Mouse (Mus musculus) thymus, postnatal 10 days (tissue): Measurements from ENCODE around the gene Dnah2.
"Not testable (repeated sequence)": the region's sequence is repeated elsewhere in the genome, so short reads cannot be mapped to it uniquely, and the experiment has no call there.

Experiments used
- DNase-seq, 2 experiments: peaks; one replicate each; pipeline ENCODE4 v3.0.0; 2021; ENCODE audit warnings: low spot score in 2 of 2

Gene Dnah2

DNA sequence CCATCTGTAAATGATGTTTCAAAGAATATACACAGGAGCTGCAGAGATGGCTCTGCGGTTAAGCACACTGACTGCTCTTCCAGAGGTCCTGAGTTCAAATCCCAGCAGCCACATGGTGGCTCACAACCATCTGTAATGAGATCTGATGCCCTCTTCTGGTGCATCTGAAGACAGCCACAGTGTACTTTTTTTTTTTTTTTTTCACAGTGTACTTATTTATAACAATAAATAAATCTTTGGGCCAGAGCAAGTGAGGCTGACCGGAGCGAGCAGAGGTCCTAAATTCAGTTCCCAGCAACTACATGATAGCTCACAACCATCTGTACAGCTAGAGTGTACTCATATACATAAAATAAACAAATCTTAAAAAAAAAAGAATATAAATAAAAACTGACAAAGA, 18.6 kb downstream of the Dnah2 start:
- DNase-seq: not testable (repeated sequence)

DNA sequence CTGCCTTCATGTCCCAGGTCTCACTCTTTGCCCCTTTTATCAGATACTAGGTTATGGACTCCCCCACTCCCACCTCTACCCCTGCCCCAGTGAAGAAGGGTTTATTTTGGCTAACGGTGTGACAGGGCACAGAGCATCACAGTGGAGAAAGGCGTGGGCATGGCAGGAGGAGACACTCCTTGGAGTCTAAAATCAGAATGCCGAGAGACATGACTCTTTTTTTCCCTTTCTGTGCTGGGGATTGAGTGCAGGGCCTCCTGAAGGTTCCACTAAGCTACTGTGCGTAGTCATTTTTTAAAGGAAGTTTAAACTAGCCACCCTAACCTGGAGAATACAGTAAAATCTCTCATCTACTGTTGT, 20.9 kb downstream of the Dnah2 start:
- DNase-seq: no peak

DNA sequence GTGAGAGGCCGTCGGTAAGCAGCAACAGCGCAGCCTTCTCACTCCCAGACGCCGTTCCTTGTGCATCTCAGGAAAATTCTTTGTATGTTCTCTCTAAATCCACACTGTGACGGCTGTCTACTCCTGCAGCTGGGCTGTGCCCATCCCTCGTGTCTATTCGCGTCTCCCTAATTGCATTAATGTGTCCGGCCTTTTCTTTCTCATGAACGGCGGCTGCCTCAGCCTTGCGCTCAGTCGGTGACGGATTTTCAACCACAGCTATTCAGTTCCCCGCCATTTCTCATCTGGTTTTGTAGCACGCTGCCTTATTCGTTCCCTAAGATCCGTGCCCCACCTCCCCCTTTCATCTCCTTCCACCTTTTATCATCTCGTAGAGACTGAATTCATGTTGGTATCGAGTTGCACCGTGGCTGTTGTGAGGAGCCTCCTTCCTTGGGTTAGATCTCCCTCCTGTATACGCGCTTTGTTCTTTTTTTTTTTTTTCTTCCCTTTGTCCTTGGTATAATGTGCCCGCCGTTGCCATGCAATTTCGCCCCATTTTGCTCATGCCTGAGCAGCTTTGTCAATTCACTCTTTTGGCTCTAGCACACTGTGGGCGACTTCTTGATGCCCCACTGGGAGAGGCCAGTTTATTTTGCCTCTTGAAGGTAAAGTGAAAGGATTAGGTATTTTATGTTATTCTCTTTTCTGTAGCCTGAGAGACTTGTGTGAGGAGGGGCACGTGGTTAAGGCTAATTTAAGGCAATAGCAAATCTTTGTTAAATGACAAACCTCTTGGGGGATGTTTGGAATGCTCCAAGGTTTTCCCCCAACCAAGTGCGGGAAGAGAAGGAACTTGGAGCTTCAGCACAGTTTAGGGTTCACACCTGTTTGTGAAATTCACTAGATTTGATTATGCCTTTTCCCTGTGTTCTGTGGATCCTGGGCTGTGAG, 21.5 kb downstream of the Dnah2 start:
- no peak for DNase-seq

DNA sequence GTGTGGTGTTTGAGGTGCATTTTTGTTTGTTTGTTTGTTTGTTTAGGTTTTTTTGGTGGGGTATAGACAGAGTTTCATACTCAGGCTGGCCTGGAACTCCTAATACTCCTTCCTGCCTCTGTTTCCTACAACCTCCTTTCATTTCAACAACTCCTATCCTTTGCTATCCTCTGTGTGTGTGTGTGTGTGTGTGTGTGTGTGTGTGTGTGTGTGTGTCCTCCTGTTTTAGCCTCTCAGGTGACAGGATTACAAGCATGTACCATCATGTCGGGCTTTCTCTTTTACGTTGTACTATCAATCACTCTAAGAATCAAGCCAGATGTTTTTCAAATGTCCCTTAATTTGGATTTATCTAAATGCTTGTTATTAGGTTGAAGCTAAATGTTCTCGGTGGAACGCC, 22.3 kb downstream of the Dnah2 start:
- no peak for DNase-seq

DNA sequence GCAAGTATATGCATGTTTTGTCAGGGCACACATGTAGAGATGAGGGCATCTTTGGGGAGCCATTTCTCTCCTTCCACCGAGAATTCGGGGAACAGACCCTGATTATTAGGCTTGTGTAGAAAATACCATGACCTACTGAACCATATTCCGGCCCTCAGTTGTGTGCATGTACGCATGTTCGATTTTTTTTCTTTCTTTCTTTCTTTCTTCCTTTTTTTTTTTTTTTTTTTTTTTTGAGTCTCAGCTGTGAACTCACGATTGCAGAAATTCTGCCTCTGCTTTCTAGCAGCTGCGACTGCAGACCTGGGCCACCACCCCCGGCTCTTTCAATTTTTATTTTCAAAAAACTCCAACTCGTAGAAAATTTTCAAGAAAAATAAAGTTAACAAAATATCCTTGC, 23.2 kb downstream of the Dnah2 start:
- no peak for DNase-seq

DNA sequence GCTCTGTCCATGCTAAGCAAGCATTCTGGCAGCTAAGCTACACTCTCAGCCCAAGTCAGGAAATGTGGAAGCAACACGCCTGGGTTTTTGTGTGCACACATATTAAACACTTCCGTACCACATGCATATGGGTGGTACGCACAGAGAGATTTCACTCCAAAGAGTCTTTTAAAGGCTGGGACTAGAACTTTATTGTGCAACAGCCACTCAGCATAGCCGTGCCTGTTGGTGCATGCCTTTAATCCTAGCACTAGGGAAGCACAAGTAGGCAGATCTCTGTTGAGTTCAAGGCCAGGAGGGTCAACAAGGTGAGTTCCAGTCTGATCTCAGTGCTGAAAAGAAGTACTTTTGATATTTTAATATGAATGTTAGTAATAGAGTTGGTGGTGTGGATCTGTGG, 25.3 kb downstream of the Dnah2 start:
- no peak for DNase-seq

DNA sequence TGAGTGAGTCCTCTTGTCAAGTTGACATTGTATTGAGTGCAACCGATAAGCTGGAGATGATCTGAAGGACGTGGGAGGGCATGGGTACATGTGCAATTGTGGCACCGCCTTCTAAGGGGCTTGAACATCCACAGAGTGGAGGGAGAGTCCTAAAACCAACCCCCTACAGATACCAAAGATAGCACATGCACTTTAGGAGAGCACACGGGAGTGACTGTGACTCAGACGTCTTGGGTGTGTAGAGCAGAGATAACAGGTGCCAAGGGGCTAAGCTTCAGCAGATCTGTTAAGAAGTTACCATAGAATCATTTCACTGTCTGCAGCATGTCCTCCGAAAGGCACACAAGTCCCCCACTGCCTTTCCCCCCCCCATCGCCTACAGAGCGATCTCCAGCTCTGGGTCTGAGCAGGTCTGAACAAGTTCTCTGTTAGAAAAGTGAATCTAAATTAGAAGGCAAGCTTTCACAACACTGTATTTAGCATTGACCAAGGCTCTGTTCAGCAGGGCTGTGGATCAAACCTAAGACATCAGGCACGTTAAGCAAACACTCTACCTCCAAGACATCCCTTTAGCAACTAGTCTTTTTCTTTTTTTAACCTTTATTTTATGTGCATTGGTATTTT, 27.3 kb downstream of the Dnah2 start:
- no peak for DNase-seq

DNA sequence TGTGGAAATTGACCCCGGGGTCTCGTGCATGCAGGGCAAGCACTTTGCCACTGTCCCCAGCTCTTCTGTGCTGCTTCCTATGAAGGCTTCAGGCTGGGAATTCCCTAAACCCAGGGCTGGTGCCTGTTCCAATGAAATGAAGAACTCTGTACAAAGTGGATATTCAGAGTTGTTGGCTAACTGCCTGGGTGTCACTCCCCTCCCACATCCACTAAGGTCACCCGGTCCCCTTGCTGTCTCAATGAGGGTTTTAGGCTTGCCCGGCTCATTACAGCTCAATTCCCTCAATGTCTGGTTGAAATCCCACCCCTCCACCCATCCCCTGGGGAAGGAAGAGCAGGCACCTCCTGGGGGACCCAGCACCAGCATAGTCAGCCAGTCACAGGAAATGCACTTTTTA, 28.9 kb downstream of the Dnah2 start:
- no peak for DNase-seq

DNA sequence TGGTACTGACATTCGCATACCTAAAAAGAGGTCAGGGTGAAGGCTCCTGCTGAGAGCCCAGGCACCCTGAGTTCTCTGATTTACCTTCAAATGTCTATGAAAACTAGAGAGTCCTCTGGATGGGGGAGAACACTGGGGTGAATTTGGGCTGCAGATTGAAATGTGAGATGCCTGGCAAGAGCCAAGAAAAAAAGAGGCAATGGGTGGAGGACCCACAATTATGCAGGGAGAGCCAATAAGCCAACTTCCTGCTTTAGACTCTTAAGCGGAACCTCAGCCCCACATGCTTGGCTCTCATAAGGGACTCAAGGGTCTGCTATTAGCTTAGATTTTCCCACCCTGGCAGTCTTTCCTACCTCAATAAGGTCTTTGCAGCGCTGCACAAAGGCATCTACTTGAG, 32.2 kb downstream of the Dnah2 start:
- no peak for DNase-seq

DNA sequence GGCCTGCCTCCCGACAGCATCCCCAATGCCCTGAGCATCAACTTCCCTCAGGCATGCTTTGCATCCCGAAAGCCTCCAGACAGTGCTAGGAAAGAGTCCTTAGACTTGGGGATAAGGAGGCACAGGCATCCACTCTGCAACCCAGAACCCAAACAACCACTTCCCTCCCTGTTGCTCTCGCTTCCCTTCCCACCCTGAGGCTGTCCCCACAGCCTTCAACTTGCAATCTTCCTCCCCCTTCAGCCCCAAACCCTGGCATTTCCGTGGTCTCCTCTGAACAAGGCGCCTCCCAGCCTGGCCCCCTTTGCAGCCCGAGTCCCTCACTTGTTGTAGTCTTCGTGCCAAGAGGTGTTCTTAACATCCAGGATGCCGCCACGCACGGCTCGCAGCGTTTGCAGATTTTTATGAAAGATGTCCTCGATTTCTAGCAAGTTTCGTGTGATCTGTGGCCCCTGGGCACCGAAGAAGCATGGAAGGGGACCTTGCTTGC, 32.7 kb downstream of the Dnah2 start:
- DNase-seq: no peak

DNA sequence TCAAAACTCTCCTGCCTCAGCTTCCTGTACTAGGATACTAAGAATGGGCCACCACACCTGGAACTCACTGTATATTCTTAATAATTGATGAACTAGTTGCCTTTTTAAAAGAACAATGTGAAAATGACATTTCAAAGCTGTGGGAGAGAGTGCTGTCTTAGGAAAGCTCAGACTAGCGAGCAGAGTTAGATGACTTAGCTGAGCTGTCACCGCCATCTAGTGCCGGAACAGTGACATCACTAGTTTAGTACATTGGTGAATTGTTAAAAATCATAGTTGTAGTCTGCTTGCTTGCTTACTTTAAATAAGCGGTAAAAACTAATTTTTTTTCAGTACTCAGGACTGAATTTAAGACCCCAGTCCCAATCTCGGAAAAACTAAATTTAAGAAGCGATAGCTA, 35.1 kb downstream of the Dnah2 start:
- DNase-seq: peak; percentile 25 to 60

DNA sequence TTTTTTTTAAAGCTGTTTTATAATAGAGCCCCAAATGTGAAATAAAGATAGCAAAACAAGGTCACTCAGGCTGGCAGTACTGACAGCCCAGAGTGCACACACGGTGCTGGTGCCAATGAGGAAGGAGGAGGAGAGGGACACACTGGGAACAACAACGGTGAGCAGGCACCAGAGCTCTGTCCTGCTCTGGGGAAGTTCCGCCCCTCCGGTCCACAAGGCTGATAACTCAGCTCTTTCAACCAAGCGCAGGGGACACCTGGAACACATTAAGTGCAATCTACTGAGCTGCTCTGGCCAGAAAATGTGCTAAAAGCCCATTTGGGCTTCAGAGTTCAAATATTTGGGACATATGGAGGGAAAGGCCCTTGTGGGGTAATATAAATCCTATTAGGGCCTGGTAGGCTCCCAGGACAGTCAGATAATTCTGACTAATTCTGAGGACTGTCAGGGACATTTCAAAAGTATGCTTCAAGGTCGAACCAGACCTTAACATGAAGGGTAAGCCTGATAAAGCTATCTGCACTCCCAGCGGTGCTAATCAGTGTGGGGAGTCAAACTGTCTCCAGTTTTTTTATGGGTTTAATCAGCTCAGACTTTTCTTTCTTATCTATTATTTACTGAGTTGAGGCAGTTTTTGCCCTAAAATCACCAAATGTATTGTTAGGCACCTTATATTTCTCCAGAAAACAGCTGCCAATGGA, 38.0 kb downstream of the Dnah2 start:
- no peak for DNase-seq

DNA sequence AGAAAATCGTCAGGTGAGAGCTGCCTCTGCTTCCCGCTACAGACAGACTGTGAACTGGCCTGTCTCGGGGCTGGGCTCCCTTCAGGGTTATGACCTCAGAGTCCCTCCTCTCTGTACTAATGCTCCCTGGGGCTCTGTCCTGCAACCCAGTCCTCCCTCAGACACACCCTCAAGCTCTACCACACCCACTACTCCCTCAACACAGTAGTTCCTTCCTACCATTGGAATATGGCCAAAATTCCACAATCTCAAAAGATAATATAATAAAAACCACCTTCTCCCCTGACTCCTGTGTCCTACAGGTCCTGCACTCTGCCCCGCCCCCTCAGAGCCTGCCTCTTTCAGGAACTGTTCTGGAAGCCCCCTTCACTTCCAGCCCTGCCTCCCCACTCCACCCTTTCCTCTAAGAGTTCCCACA, 45.0 kb downstream of the Dnah2 start:
- no peak for DNase-seq

DNA sequence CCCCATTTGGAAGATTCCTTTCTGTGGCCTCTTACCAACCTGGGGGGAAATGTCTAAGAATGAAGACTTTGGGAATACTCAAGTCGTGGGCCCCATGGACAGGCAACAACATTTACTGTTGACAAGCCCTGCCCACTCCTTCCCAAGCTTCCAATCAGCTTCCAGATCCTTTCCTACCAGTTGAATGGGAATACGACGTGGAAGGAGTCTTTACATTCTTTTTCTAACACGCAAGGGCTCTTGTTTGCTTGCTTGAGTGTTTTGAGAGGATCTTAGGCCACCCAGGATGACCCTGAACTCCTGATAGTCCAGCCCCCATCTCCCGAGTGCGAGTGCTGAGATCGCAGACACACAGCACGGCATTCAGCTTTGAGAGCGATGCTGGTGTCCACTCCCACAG, 47.4 kb downstream of the Dnah2 start:
- no peak for DNase-seq

DNA sequence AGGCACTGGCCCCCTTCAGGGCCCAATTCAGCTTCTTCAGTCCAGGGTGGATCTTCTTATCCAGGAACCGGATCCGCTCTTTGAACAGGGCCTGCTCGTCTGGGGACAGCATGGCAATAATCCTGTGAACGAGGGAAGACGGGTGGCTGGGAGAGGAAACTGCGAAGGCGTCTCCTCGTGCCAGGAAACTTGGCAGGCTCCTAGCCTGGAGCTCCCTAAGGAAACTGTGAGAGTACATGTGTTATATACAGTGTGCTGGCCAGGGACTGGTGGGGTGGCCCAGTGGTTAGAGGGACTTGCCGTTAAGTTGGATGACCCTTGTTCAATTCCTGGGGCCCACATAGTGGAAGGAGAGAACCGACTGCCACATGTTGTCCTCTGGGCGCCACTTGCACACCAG, 49.8 kb downstream of the Dnah2 start:
- no peak for DNase-seq

DNA sequence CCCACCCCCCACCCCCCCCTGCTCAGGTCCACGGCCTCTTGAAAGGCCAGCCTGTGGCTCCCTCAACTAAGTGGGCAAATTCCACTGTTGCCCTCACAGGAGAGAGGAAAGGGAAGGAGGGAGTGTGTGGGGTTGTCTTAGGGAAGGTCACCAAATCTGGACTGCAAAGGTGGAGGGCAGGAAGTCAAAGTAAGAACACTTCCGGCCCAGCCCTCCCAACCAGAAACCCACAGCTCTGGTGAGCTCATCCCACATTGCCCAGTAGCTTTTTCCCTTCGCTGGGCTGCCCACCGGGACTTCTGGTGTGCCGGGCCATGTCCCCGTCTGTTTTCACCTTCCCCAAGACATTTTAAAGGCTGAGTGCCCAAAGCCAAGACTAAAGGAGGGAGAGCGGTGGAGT, 57.2 kb downstream of the Dnah2 start:
- DNase-seq: no peak

DNA sequence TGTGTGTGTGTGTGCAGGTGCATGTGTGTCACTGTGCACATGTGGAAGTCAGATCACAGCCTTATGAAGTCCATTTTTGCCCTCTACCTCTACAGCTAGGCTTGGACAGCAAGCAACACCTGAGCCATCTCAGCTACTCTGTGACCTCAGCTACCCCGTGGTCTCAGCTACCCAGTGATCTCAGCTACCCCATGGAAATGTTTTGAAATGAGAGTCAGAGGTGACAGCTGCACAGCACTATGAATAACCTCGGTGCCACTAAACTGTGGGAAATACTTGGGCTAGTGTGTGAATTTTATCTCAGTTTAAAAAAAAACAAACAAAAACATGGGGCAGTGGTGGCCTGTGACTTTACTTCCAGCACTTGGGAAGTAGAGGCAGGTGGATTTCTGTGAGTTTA, 58.0 kb downstream of the Dnah2 start:
- no peak for DNase-seq

DNA sequence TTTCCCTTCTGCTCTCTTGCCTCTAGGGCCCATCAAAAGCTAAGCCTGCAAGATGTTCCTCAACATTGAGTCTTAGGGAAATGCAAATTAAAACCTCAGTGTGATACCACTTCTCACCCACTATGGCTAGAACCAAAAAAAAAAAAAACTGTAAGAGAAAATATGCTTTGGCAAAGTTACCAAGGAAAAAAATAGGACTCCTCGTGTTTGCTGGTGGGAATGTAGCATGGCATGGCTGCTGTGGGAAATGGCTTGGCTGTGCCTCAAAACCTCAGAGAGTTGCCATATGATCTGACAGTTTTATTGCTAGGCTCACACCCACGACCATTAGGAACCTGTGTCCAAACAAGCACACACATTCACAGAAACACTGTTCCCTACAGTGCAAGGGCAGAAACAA, 61.4 kb downstream of the Dnah2 start:
- no peak for DNase-seq

DNA sequence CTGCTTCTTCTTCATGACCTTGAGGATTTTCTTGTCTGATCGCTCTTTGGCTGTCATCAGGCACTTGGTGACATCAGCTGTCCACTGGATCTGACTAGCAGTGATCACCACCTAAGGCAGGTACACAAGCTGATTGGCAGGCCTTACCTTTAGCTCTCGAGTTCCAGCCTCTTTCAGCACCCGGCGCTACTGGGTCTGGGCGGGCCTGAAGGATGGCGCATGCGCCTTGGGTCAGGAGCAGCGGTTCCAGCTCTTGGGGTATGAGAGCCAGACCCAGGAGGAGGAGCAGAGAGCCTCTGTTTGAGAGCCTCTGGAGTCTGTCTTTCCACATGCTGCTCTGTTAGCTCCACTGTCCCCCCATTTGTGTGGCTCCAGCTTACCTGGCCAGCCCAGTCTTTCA, 71.3 kb downstream of the Dnah2 start:
- DNase-seq: no peak

DNA sequence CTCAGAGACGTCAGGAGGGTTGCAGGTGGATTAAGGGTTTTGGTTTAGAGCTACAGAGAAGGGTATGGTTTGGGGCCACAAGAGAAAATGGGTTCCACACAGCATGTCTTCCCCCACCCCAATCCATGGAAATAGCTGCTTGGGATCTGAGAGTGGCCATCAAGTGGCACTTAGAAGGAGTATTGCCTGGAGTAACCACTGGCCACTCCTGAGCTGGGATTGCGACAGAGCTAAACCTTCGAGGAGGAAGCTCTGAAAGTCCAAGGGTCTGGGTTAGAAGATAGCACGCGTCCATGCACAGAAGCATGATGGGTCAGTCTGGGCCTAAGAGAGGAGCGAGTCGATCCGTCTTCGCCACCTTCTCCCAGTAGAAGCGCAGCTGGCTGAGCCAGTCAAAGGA, 72.1 kb downstream of the Dnah2 start:
- no peak for DNase-seq

DNA sequence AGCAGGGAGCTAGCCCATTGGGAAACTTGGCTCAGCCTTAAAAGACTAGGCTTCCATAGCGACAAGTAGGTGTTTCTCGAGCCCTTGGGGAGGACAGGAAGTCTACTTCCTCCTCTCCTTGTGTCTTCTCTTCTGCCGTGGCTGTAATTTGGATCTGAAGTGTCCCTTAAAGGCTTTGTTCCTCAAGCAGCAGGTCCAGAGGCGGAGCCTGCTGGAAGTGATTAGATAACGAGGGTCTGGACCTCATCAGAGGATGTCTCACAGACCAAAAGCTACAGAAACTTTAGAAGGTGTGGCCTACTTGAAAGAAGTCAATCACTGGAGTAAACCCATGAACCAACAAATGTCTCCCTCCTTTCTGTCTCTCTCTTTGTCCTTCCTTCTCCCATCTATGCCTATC, 74.2 kb downstream of the Dnah2 start:
- DNase-seq: no peak

DNA sequence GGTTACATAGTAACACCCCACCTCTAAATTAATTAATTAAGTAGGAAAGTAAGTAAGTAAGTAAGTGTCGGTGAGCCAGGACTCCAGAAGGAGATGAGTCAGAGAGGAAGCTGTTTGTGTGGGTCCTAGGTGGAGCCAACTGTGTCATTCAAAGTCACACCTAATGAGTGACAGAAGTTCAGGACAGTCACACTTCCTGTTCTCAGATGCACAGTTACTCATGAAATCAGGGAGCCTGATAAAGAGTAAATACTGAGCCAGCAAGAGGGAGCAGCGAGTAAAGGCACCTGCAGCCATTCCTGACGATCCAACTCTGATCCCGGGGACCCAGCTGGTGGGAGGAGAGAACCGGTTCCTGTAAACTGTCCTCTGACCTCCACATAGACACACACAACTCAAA, 76.2 kb downstream of the Dnah2 start:
- no peak for DNase-seq

DNA sequence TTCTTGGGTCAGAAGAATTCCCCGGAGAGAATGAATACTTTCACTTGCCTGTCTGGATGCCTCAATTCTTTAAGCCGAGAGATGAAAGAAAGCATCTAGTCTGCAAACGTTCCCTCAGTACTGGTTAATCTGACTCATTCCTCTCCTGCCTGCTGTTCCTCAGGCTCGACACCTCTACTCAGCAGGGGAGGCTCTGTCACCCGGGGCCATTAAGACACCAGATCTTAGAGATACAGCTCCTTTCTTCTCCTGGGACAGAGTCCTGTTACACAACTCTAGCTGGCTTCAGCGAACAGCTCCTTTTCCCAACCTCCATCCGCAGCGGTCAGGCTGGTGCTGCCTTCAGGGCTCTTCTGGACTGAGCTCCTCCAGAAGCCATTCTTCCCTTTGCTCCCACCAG, 77.4 kb downstream of the Dnah2 start:
- DNase-seq: no peak
